Mouse (Mus musculus): ENCODE data around the gene Cntnap2.

Gene Cntnap2

GRCm38 (mm10) chr6:45327952-45328485 lies 268.9 kb downstream of the Cntnap2 start:
- DNase-seq (ENCODE audit: low read depth) = no peak

DNA sequence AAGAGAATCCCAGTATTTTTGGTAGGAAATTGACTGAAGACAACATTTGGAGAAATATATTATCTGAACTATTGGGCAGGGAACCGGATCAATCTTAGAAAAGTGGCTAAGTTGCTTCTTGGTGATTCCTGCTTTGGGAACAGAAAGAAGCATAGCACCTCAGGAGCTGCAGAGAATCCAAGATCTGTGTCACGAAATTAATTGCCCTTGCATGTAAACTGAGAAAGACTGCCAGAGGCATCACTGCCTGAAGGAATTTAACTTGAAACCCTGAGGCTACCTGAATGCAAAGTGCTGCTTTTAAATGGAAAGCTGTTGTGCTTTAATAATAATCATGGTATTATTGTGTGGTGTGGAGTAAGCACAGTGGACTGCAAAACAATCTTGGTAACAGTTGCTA lies 286.2 kb downstream of the Cntnap2 start:
- DNase-seq (ENCODE audit: low read depth) = no peak

DNA sequence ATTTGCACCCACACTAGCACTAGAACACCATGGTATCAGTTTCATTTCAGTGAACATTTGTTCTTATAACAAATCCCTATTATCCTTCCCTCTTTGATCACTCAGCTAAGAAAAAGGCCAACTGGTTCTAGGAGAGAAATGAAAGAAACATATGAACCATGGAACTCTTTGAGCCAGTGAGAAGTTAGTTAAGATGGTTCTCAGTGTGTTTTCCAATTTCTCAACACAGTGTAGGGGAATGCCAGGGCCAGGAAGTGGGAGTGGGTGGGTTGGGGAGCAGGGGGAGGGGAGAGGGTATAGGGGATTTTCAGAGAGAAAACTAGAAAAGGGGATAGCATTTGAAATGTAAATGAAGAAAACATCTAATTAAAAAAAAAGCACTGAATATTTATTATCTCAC lies 286.8 kb downstream of the Cntnap2 start:
- no peak for DNase-seq (ENCODE audit: low read depth)

DNA sequence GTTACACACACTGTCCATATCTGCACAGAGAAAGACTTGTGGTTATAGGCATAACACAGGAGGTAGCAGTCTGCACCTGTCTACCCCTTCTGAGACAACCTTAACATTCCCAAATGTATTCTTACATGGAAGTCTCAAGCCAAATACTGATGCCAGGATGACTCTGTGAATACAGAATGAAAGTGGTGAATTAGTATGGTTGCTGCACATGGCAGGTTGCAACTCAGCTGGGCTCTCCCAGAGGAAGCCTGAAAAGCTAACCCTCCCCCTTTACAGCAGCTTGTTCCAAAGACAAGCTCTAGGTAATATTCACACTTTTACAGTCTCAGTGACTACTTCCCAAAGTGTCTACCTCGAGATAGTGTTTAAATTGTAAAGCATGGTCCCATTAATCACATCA lies 307.3 kb downstream of the Cntnap2 start:
- DNase-seq (ENCODE audit: low read depth) = no peak

- no peak for DNase-seq (ENCODE audit: low read depth)
Measured at GRCm38 (mm10) chr6:45381126-45381525, 322.0 kb downstream of the Cntnap2 start.

- DNase-seq (ENCODE audit: low read depth) = no peak
Measured at GRCm38 (mm10) chr6:45389034-45389433, 329.9 kb downstream of the Cntnap2 start.

DNA sequence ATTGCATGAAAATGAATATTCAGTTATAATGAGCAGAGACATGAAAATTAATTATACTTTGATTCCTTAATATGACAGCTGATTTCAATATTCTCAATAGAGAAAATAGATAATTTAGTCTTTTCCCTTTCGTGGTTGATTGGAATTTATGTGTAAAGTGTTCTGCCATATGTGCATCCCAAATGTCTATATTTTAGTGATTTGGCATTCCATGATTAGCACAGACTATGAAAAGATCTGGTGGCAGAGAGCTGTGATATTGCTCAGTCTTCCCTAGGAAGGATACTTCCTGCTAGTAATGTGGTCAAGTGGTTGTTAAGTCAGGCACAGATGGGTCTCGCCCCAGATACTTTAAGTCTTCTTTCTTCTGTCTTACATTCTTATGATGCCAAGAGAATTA lies 354.5 kb downstream of the Cntnap2 start:
- DNase-seq (ENCODE audit: low read depth) = no peak

DNA sequence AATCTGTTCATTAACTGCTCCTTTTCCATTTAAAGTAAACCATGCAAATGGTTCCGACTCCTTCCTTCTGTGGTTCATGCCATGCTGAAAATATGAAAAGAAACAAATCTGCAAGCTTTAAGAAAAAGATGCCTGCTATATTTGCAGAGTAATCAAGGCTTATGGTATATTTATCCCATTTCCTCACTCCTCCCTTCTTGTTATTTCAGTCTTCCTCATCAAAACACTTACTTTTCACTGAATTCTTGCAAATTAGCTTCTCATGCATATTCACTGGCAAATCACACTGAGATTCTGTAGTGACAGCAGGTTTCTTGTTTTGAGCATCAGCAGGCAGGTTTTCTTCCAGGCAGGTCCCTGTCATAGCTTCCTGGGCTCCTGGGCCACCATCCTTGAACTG lies 396.3 kb downstream of the Cntnap2 start:
- DNase-seq (ENCODE audit: low read depth) = no peak

DNA sequence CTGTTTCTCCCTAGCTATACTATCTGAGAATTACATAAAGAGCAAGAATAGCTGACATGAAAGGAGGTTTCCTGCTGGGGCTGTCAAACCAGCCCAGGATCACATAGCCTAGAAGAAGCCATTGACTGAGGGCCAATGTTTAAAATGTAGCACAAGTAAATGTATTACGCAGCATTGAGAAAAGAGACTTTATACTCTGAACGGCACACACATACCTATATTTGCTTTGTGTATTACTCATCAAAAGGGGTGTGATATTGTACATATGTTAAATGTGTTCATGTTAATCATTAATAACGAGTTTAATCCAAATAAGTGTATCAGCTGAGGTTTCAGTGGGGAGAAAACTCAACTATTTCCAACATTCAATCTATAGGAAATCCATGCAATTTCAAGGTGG lies 459.1 kb downstream of the Cntnap2 start:
- no peak for DNase-seq (ENCODE audit: low read depth)

DNA sequence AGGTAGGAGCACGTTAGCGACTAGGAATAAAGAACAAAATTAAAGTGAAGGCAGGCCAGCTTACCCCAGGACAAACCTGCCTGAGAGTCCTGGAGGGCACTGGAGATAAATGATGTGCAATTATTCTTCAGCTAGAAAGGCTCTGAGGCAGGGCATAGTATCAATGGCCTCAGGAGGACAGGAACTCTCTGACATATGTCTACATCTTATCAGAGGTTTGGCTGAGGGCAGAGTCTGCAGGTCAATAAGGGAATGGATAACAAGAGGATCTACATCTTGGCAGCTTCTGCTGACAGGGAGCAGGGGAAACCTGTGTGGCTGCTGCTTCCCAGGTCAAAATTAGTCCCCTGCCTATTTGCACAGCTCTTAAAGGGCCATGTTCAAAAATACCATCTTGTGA lies 477.8 kb downstream of the Cntnap2 start:
- DNase-seq (ENCODE audit: low read depth) = no peak

DNA sequence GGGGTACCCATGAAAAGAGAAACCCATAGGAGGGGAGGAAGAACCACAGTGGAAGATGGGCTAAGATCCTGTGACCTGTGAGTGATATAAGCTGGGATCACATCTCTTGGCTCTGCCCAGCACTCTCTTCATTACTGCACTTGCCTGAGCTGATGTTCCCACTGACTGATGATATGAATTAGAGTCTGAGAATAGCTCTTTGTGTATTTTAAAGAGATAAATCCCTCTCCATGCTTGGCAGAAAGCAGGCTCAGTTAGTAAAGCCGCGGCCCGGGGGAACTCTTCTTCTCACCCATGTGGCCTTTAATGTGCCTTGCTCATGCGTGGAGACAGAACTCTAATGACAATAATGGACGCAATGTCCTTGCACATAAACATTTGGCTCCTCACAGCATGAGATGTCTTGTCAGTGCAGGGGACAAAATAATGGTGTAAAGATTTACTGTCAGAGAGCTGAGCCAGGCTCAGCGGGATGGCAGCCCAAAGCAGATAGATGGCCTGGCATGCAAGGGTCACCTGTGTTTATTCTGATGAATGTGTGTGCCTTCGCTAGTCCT lies 485.2 kb downstream of the Cntnap2 start:
- no peak for DNase-seq (ENCODE audit: low read depth)

GRCm38 (mm10) chr6:45559724-45560123 lies 500.6 kb downstream of the Cntnap2 start:
- no peak for DNase-seq (ENCODE audit: low read depth)

GRCm38 (mm10) chr6:45584467-45585094 lies 525.4 kb downstream of the Cntnap2 start:
- DNase-seq (ENCODE audit: low read depth) = no peak

DNA sequence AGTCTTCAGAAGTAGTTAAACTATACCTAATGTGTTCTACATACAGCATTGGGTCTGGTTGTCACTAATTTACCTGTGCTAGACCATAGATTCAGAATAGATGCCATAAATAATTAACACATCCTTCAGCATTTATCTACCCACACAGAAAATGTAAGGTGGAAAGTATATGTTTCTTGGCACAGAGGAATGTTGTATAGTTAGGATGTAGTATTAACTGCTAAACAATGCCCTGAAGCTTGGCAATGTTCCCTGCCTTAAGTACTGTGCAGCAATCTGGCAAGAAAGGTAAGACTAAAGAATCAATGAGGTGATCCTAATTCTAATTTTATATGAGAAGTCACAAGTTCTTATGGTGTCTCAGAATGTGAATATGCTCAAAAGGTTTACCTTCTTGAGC lies 529.9 kb downstream of the Cntnap2 start:
- no peak for DNase-seq (ENCODE audit: low read depth)

- no peak for DNase-seq (ENCODE audit: low read depth)
Measured at GRCm38 (mm10) chr6:45647017-45647416, 587.9 kb downstream of the Cntnap2 start.

- no peak for DNase-seq (ENCODE audit: low read depth)
Measured at GRCm38 (mm10) chr6:45648419-45648818, 589.3 kb downstream of the Cntnap2 start.

DNA sequence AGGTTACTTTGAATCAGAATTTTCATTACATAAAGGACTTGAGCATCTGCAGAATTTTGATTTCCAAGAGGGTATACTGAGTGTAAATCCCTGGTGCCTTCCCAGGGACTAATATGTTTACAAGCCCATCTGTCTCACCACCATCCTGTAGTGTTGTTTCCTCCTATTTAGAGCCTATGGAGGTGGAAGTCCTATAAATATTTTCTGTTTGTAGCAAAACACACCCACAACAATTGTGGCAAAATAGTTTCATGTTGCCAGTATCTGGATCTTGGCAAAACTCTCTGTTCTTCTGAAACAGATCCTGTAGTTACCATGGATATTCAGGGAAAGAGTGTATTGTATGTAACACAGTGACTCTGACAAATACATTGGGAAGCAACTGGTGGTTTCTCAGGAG lies 641.1 kb downstream of the Cntnap2 start:
- no peak for DNase-seq (ENCODE audit: low read depth)

DNA sequence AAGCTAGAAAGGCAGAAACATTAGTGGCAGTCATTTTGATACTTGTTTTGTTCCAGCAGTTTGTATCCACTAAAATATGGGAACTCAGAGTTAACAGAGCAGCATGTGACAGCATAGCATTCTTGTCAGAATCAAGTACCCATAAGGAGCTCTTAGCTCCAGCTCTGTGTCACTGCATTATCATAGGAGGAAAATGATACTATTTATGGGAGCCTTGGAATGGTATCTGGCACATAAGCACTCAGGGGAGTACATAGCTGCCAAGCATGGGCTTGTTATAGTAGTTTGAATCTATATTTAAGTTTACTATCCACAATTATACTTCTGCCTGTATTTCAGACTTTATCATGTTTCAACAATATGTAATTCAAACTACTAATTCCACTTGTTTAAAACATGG lies 732.5 kb downstream of the Cntnap2 start:
- DNase-seq (ENCODE audit: low read depth) = no peak

DNA sequence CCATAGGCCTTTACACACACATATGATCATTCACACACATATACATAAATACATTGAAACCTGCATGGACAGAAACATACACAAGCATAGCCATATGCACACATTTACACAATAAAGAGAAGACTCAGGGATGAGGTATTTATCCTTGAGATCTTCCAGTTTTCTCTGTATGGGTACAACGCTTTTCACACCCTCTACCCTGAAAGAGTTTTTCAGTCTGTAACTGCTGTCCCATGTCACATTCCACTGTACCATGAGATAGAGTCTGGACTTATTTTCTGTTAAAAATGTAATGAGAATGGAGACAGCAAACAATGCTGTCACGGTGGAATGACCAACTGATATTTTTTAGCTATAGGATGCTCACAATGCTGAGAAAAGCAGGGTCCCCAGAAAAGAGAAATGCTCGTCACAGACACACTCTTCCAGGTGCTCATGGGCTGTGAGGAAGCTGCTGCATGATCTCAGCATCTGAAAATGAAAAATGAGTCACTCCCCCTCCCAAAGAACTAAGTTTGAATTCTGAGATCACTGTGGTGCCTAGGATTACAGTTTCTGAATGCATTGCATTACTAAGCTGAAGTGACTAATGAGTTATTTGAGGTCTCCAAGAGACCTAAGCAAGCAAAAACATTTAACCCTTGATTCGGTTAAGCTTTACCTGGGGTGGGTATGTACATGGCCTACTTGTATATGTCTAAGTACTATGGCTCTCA lies 782.6 kb downstream of the Cntnap2 start:
- DNase-seq (ENCODE audit: low read depth) = no peak

GRCm38 (mm10) chr6:45843736-45844135 lies 784.6 kb downstream of the Cntnap2 start:
- DNase-seq (ENCODE audit: low read depth) = no peak

- no peak for DNase-seq (ENCODE audit: low read depth)
Measured at GRCm38 (mm10) chr6:45871409-45871992, 812.3 kb downstream of the Cntnap2 start.

- DNase-seq (ENCODE audit: low read depth) = no peak
Measured at GRCm38 (mm10) chr6:45885486-45885885, 826.3 kb downstream of the Cntnap2 start.

DNA sequence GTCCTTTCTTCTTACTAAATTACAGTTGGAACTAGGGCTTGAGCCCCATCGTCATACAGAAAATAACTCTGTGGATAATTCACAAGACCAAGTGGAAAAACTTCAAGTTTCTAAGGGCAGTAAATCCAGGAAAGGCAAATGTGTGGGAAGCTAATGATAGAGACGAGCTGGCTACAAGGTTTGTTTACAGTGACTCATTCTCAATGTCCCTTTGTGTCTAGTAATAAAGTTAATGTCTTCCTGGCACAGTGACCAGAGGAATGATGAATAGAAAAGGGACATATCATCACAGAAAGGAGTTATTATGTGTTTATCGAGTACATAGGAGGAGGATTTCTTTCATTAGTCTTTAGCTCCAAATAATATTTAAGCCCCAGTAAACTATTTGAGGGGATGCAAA lies 828.7 kb downstream of the Cntnap2 start:
- DNase-seq (ENCODE audit: low read depth) = no peak

All from c-Kit-positive CD71-positive TER-119-negative erythroid progenitor cells, embryonic 14.5 days (primary cell).